Mouse (Mus musculus) midbrain, embryonic 11.5 days (tissue): ENCODE data around the gene Dynll2. TPM values are rescaled to one million over a fixed set of nuclear protein-coding genes. Genes with fewer than 3 reads are reported as not detected.

Experiments used
- ATAC-seq: fragments of 200-750 bp; cut with Nextera tagmentation; 2 replicates; pipeline ENCODE4 v1.8.0; 2017; ENCODE audit warnings: moderate TSS enrichment, moderate library complexity; ENCODE audit not compliant: low FRiP score
- DNase-seq: peaks from one replicate; pipeline ENCODE4 v3.0.0; 2015; ENCODE audit warnings: low spot score; ENCODE audit errors: missing footprints
- H3K27ac ChIP-seq: fragments of 300-500 bp; sonication (generic); 2 replicates; pipeline ENCODE4 v1.5.1; 2014; ENCODE audit warnings: low read depth, low read length
- H3K27me3 ChIP-seq: fragments of 300-500 bp; sonication (generic); 2 replicates; pipeline ENCODE4 v1.6.1; 2014; ENCODE audit warnings: mild to moderate bottlenecking, low read length, moderate library complexity, mixed read lengths; ENCODE audit not compliant: control insufficient read depth, insufficient read depth
- H3K36me3 ChIP-seq: fragments of 300-500 bp; sonication (generic); 2 replicates; pipeline ENCODE4 v1.6.1; 2014; ENCODE audit warnings: mild to moderate bottlenecking, low read length, moderate library complexity, mixed read lengths; ENCODE audit not compliant: control insufficient read depth, insufficient read depth
- H3K4me1 ChIP-seq: fragments of 300-500 bp; sonication (generic); 2 replicates; pipeline ENCODE4 v1.6.1; 2014; ENCODE audit warnings: low read length; ENCODE audit not compliant: control insufficient read depth, insufficient read depth
- H3K4me2 ChIP-seq: fragments of 300-500 bp; sonication (generic); 2 replicates; pipeline ENCODE4 v1.6.1; 2014; ENCODE audit warnings: mild to moderate bottlenecking, moderate library complexity
- H3K4me3 ChIP-seq: fragments of 300-500 bp; sonication (generic); 2 replicates; pipeline ENCODE4 v1.5.1; 2014; ENCODE audit warnings: low read depth, low read length
- H3K9ac ChIP-seq: fragments of 300-500 bp; sonication (generic); 2 replicates; pipeline ENCODE4 v1.6.1; 2014; ENCODE audit warnings: low read length
- H3K9me3 ChIP-seq: fragments of 300-500 bp; sonication (generic); 2 replicates; pipeline ENCODE4 v1.6.1; 2016; ENCODE audit warnings: low read length; ENCODE audit not compliant: control insufficient read depth
- WGBS: fragments of 180-500 bp; shearing (Covaris S2); extraction: QIAGEN DNeasy Blood & Tissue Kit; methylation state at CpG from one replicate; pipeline ENCODE4 v1.1.7; 2014; 5-methylcytosine and 5-hydroxymethylcytosine counted together
- polyA plus RNA-seq: library from polyadenylated mRNA; unstranded; fragments of >200 nt; fragmentation: Nextera tagmentation; extraction: Ambion mirVana; gene quantifications from 2 replicates; pipeline ENCODE4 v1.2.1, GENCODE M21; 2014

The Dynll2 gene
- polyA plus RNA-seq, 1 experiment from 2014 or later = 22.6 TPM

- 50% methylated on average over 7 of the region's 7 CpGs for WGBS
- ATAC-seq = no peak
- H3K36me3 ChIP-seq = no peaks in the 10 kb centered on the region
- no peak overlapping the region for H3K9ac ChIP-seq
- H3K4me1 ChIP-seq = no peaks in the 10 kb centered on the region
- no peaks in the 10 kb centered on the region for H3K9me3 ChIP-seq
- no peak overlapping the region for H3K4me2 ChIP-seq
- no peak overlapping the region for H3K27ac ChIP-seq
- no peak overlapping the region for H3K4me3 ChIP-seq
- DNase-seq = no peak
- H3K27me3 ChIP-seq = no peaks in the 10 kb centered on the region
Observed at GRCm38 (mm10) chr11:87957066-87957465, 30.3 kb downstream of the Dynll2 start.

GRCm38 (mm10) chr11:87955144-87955543 is 32.2 kb downstream of the Dynll2 start:
- Histone ChIP-seq H3K4me3 (no peak overlapping the region), H3K36me3 (no peaks in the 10 kb centered on the region), H3K4me1 (no peaks in the 10 kb centered on the region), H3K4me2 (no peak overlapping the region), H3K27me3 (no peaks in the 10 kb centered on the region), H3K9ac (no peak overlapping the region), H3K27ac (no peak overlapping the region), H3K9me3 (no peaks in the 10 kb centered on the region)
- no peak for ATAC-seq
- DNase-seq = no peak
- WGBS = 2% methylated on average over 1 of the region's 1 CpGs

GRCm38 (mm10) chr11:87949990-87950389 is 37.3 kb downstream of the Dynll2 start:
- Histone ChIP-seq H3K36me3 (no peaks in the 10 kb centered on the region), H3K4me2 (no peak overlapping the region), H3K9me3 (no peaks in the 10 kb centered on the region), H3K9ac (no peak overlapping the region), H3K27me3 (no peaks in the 10 kb centered on the region), H3K4me1 (no peaks in the 10 kb centered on the region), H3K4me3 (no peak overlapping the region), H3K27ac (no peak overlapping the region)
- 5% methylated on average over 2 of the region's 2 CpGs for WGBS
- ATAC-seq (no peak), DNase-seq (peak; percentile 91)

GRCm38 (mm10) chr11:87935467-87935866 is 51.9 kb downstream of the Dynll2 start:
- Histone ChIP-seq H3K4me3 (no peak overlapping the region), H3K36me3 (no peaks in the 10 kb centered on the region), H3K9me3 (no peaks in the 10 kb centered on the region), H3K4me1 (no peaks in the 10 kb centered on the region), H3K9ac (no peak overlapping the region), H3K27me3 (no peaks in the 10 kb centered on the region), H3K4me2 (no peak overlapping the region), H3K27ac (no peak overlapping the region)
- DNase-seq = no peak
- ATAC-seq = no peak
- WGBS = 82% methylated on average over 3 of the region's 3 CpGs

- no peak for ATAC-seq
Observed at GRCm38 (mm10) chr11:87933731-87934130, 53.6 kb downstream of the Dynll2 start.

GRCm38 (mm10) chr11:87930348-87930747 is 57.0 kb downstream of the Dynll2 start:
- Histone ChIP-seq H3K27ac (no peak overlapping the region), H3K27me3 (no peaks in the 10 kb centered on the region), H3K4me2 (no peak overlapping the region), H3K9me3 (no peaks in the 10 kb centered on the region), H3K36me3 (no peaks in the 10 kb centered on the region), H3K9ac (no peak overlapping the region), H3K4me1 (no peaks in the 10 kb centered on the region), H3K4me3 (no peak overlapping the region)
- DNase-seq (no peak), ATAC-seq (no peak)
- 93% methylated on average over 2 of the region's 2 CpGs for WGBS

More at GRCm38 (mm10) chr11:87933731-87934130, 53.6 kb downstream of the Dynll2 start:
- H3K27ac ChIP-seq = no peak overlapping the region
- H3K4me1 ChIP-seq = no peaks in the 10 kb centered on the region
- H3K9me3 ChIP-seq = no peaks in the 10 kb centered on the region
- H3K9ac ChIP-seq = no peak overlapping the region
- DNase-seq = no peak
- 79% methylated on average over 2 of the region's 2 CpGs for WGBS
- no peak overlapping the region for H3K4me3 ChIP-seq
- no peaks in the 10 kb centered on the region for H3K36me3 ChIP-seq
- no peak overlapping the region for H3K4me2 ChIP-seq
- no peaks in the 10 kb centered on the region for H3K27me3 ChIP-seq

Other genes with a start within 250 kb of the Dynll2 start
- gene Supt4a, start 250.0 kb downstream of the Dynll2 start, polyA plus RNA-seq = 148 and 163 TPM in 2 replicates
- gene Tspoap1, start 227.0 kb downstream of the Dynll2 start, polyA plus RNA-seq = 7.0 and 9.0 TPM in 2 replicates
- gene Mpo, start 194.0 kb downstream of the Dynll2 start, polyA plus RNA-seq = 2.6 and 2.9 TPM in 2 replicates
- gene Lpo, start 159.2 kb downstream of the Dynll2 start, polyA plus RNA-seq = 0.27 and 0.57 TPM in 2 replicates
- 11.0 and 12.1 TPM in 2 replicates for gene Mks1, start 134.3 kb downstream of the Dynll2 start, polyA plus RNA-seq
- gene Epx, start 112.0 kb downstream of the Dynll2 start, polyA plus RNA-seq = not detected in 2 replicates
- gene Olfr462, start 95.3 kb downstream of the Dynll2 start, polyA plus RNA-seq = not detected in 2 replicates
- not detected in 2 replicates for gene Olfr463, start 90.1 kb downstream of the Dynll2 start, polyA plus RNA-seq
- gene Olfr464, start 66.6 kb downstream of the Dynll2 start, polyA plus RNA-seq = not detected in 2 replicates
- 533 and 541 TPM in 2 replicates for gene Srsf1, start 59.8 kb upstream of the Dynll2 start, polyA plus RNA-seq
- 82.5 and 83.6 TPM in 2 replicates for gene Vezf1, start 80.7 kb upstream of the Dynll2 start, polyA plus RNA-seq
- 16.5 and 17.0 TPM in 2 replicates for gene Cuedc1, start 110.5 kb upstream of the Dynll2 start, polyA plus RNA-seq
- gene Mrps23, start 216.9 kb upstream of the Dynll2 start, polyA plus RNA-seq = 88.8 TPM in 2 replicates